Mouse (Mus musculus) gastrocnemius, postnatal 10 days (tissue): ENCODE data around the gene R3hdm2. TPM values are rescaled to one million over a fixed set of nuclear protein-coding genes. Genes with fewer than 3 reads are reported as not detected.

Experiments used
- DNase-seq: peaks from one replicate; pipeline ENCODE4 v3.0.0; 2021; ENCODE audit warnings: mixed read lengths
- long read RNA-seq, 2 experiments: library from polyadenylated mRNA; stranded (forward); transcript quantifications; one replicate each; pipeline ENCODE4 v2.0.0; 2021
- total RNA-seq, 2 experiments: library from RNA; stranded (reverse); gene quantifications; 2 replicates each; pipeline ENCODE4 v1.2.3; 2021

Gene R3hdm2
- 10 to 100 TPM; 92.6 to 93.1 TPM for total RNA-seq
- long read RNA-seq, experiment 1, full-length matches to known transcripts: 17 of 63 reads
- long read RNA-seq, experiment 1, partial matches to known transcripts: 16 of 63 reads
- long read RNA-seq, experiment 1, other reads (novel, unspliced or antisense): 30 of 63 reads
- long read RNA-seq, experiment 2, full-length matches to known transcripts: 26 of 83 reads
- long read RNA-seq, experiment 2, partial matches to known transcripts: 21 of 83 reads
- long read RNA-seq, experiment 2, other reads (novel, unspliced or antisense): 36 of 83 reads

- peak; percentile 91 for DNase-seq
Measured at GRCm38 (mm10) chr10:127380251-127380691, at the start of gene R3hdm2. Gene R3hdm2 (plus strand): TSS chr10:127380327.

GRCm38 (mm10) chr10:127332211-127332874 lies 47.8 kb upstream of the R3hdm2 start:
- DNase-seq: no peak

- no peak for DNase-seq
Measured at GRCm38 (mm10) chr10:127333152-127333551, 47.0 kb upstream of the R3hdm2 start.

GRCm38 (mm10) chr10:127335271-127335670 lies 44.9 kb upstream of the R3hdm2 start:
- no peak for DNase-seq

GRCm38 (mm10) chr10:127336952-127337351 lies 43.2 kb upstream of the R3hdm2 start:
- DNase-seq: no peak

- no peak for DNase-seq
Measured at GRCm38 (mm10) chr10:127337536-127338099, 42.5 kb upstream of the R3hdm2 start.

- peak; percentile 79 for DNase-seq
Measured at GRCm38 (mm10) chr10:127338930-127339682, 41.0 kb upstream of the R3hdm2 start.

- peak; percentile 72 for DNase-seq
Measured at GRCm38 (mm10) chr10:127339683-127340576, 40.2 kb upstream of the R3hdm2 start.

GRCm38 (mm10) chr10:127340577-127341359 lies 39.4 kb upstream of the R3hdm2 start:
- DNase-seq: peak; percentile 39

GRCm38 (mm10) chr10:127341360-127341690 lies 38.8 kb upstream of the R3hdm2 start:
- peak; percentile 26 for DNase-seq

- DNase-seq: peak; percentile 87
Measured at GRCm38 (mm10) chr10:127341891-127342639, 38.1 kb upstream of the R3hdm2 start, which contains the start of gene Gli1. Gene Gli1 (minus strand): TSS chr10:127341974.

- no peak for DNase-seq
Measured at GRCm38 (mm10) chr10:127343029-127343428, 37.1 kb upstream of the R3hdm2 start.

- DNase-seq: no peak
Measured at GRCm38 (mm10) chr10:127346173-127346572, 34.0 kb upstream of the R3hdm2 start.

- peak; percentile 14 for DNase-seq
Measured at GRCm38 (mm10) chr10:127348957-127349356, 31.2 kb upstream of the R3hdm2 start.

- no peak for DNase-seq
Measured at GRCm38 (mm10) chr10:127349810-127350209, 30.3 kb upstream of the R3hdm2 start.

- peak; percentile 63 for DNase-seq
Measured at GRCm38 (mm10) chr10:127350594-127351284, 29.4 kb upstream of the R3hdm2 start.

GRCm38 (mm10) chr10:127351285-127351595 lies 28.9 kb upstream of the R3hdm2 start:
- peak; percentile 5 for DNase-seq

- no peak for DNase-seq
Measured at GRCm38 (mm10) chr10:127351719-127352118, 28.4 kb upstream of the R3hdm2 start.

GRCm38 (mm10) chr10:127352187-127352586 lies 27.9 kb upstream of the R3hdm2 start:
- DNase-seq: no peak

- DNase-seq: no peak
Measured at GRCm38 (mm10) chr10:127352766-127353165, 27.4 kb upstream of the R3hdm2 start.
